In genomic region chr2:181048252-181048945, GRCm38 (mm10) we compare ENCODE assay signal across 17 mouse cellular contexts. TPM values are rescaled to one million over a fixed set of nuclear protein-coding genes. Genes with fewer than 3 reads are reported as not detected.
DNase-seq lines count a peak whose midpoint lies in the region; ATAC-seq lines count a peak whose summit lies in the region.
"Had no signal": no experiment of that assay in that cellular context is flagged by ENCODE, and none has a peak within 500 bp of the region (broad histone marks: within the 10 kb centered on the region; RNA-seq: fewer than 3 reads in every experiment).

No protein-coding gene starts in this region.

- 61% methylated on average over 7 of the region's 7 CpGs for WGBS in forebrain, embryonic 14.5 days
- 43% methylated on average over 7 of the region's 7 CpGs for WGBS in forebrain, embryonic 15.5 days
- 70% methylated on average over 7 of the region's 7 CpGs for WGBS in midbrain, embryonic 13.5 days

- no peak overlapping the region for H3K4me2 ChIP-seq in forebrain, embryonic 14.5 days (ENCODE audit: low read length)
- no peak overlapping the region for H3K4me2 ChIP-seq in forebrain, embryonic 15.5 days (replicated peaks)
- no peak overlapping the region for H3K4me2 ChIP-seq in midbrain, embryonic 13.5 days (replicated peaks)
- H3K4me2 ChIP-seq: forebrain, embryonic 12.5 days; heart, embryonic 15.5 days; lung, embryonic 15.5 days; midbrain, embryonic 12.5 days; neural tube, embryonic 12.5 days had no signal

- H3K4me1 ChIP-seq in forebrain, embryonic 14.5 days (ENCODE audit: control insufficient read depth, insufficient read depth, low read length): peaks cover 8% of the 10 kb centered on the region
- H3K4me1 ChIP-seq in forebrain, embryonic 15.5 days: peaks cover 7% of the 10 kb centered on the region
- peaks cover 19% of the 10 kb centered on the region for H3K4me1 ChIP-seq in midbrain, embryonic 13.5 days (replicated peaks)
- H3K4me1 ChIP-seq: heart, embryonic 15.5 days; lung, embryonic 15.5 days had no signal

- no peak overlapping the region for H3K4me3 ChIP-seq in forebrain, embryonic 14.5 days (ENCODE audit: low read depth, low read length)
- H3K4me3 ChIP-seq in forebrain, embryonic 15.5 days: no peak overlapping the region
- no peak overlapping the region for H3K4me3 ChIP-seq in midbrain, embryonic 13.5 days (replicated peaks)
- H3K4me3 ChIP-seq: forebrain, embryonic 12.5 days; heart, embryonic 15.5 days; lung, embryonic 15.5 days; midbrain, embryonic 12.5 days; neural tube, embryonic 12.5 days had no signal

- H3K27ac ChIP-seq in forebrain, embryonic 14.5 days (ENCODE audit: low read depth, low read length): no peak overlapping the region
- no peak overlapping the region for H3K27ac ChIP-seq in forebrain, embryonic 15.5 days (replicated peaks)
- no peak overlapping the region for H3K27ac ChIP-seq in midbrain, embryonic 13.5 days
- H3K27ac ChIP-seq: forebrain, embryonic 12.5 days; heart, embryonic 15.5 days; lung, embryonic 15.5 days; midbrain, embryonic 12.5 days; neural tube, embryonic 12.5 days had no signal

- no peaks in the 10 kb centered on the region for H3K36me3 ChIP-seq in forebrain, embryonic 14.5 days (ENCODE audit: control insufficient read depth, insufficient read depth, low read length)
- H3K36me3 ChIP-seq in forebrain, embryonic 15.5 days: no peaks in the 10 kb centered on the region
- no peaks in the 10 kb centered on the region for H3K36me3 ChIP-seq in midbrain, embryonic 13.5 days
- H3K36me3 ChIP-seq: forebrain, embryonic 12.5 days; heart, embryonic 15.5 days; lung, embryonic 15.5 days; midbrain, embryonic 12.5 days; neural tube, embryonic 12.5 days had no signal

- intact Hi-C loops in left cerebral cortex, postnatal 4 days (cut with DNase I): no loop called here
- intact Hi-C loops in left cerebral cortex, postnatal 36 days (cut with DNase I): no loop called here

- 0 out of 2 replicates have a peak, but pooled peaks have one; percentile 9 for ATAC-seq in forebrain, embryonic 14.5 days
- no peak for ATAC-seq in forebrain, embryonic 15.5 days (replicated peaks)
- no peak for ATAC-seq in midbrain, embryonic 13.5 days
- ATAC-seq: inflammation-experienced regulatory T-cells, adult 6 months; Patski had no signal

- no peak overlapping the region for H3K9ac ChIP-seq in forebrain, embryonic 14.5 days (ENCODE audit: low read length)
- H3K9ac ChIP-seq in forebrain, embryonic 15.5 days (replicated peaks): no peak overlapping the region
- no peak overlapping the region for H3K9ac ChIP-seq in midbrain, embryonic 13.5 days (replicated peaks)
- H3K9ac ChIP-seq: forebrain, embryonic 12.5 days; heart, embryonic 15.5 days; lung, embryonic 15.5 days; midbrain, embryonic 12.5 days; neural tube, embryonic 12.5 days had no signal

- no peaks in the 10 kb centered on the region for H3K9me3 ChIP-seq in forebrain, embryonic 14.5 days (replicated peaks; ENCODE audit: control insufficient read depth, low read length)
- H3K9me3 ChIP-seq in forebrain, embryonic 15.5 days: no peaks in the 10 kb centered on the region
- no peaks in the 10 kb centered on the region for H3K9me3 ChIP-seq in midbrain, embryonic 13.5 days
- H3K9me3 ChIP-seq: forebrain, embryonic 12.5 days; heart, embryonic 15.5 days; lung, embryonic 15.5 days; midbrain, embryonic 12.5 days; neural tube, embryonic 12.5 days had no signal

- DNase-seq in forebrain, embryonic 14.5 days (ENCODE audit: low spot score): peak; percentile 35
- peak; percentile 42 for DNase-seq in left cerebral cortex, postnatal 4 days
- DNase-seq in left cerebral cortex, postnatal 36 days (ENCODE audit: low spot score in 2 of 2): no peak
- peak; percentile 70 for DNase-seq in brain, adult 2 months (ENCODE audit: low read depth, low spot score)
- DNase-seq in cerebellum, postnatal 36 days: peak; percentile 42 to 52
- no peak for DNase-seq in thymus, postnatal 25 days
- DNase-seq: gastrocnemius, postnatal 14 days; thymus, postnatal 36 days had no signal

- no peaks in the 10 kb centered on the region for H3K27me3 ChIP-seq in forebrain, embryonic 14.5 days (replicated peaks; ENCODE audit: control insufficient read depth, insufficient read depth, low read length)
- H3K27me3 ChIP-seq in forebrain, embryonic 15.5 days: no peaks in the 10 kb centered on the region
- H3K27me3 ChIP-seq in midbrain, embryonic 13.5 days: no peaks in the 10 kb centered on the region
- H3K27me3 ChIP-seq: forebrain, embryonic 12.5 days; neural tube, embryonic 12.5 days had no signal

RNA-seq across cellular contexts. Expression of gene Chrna4, which starts 5.1 kb away (rescaled TPM):
- polyA plus RNA-seq in forebrain, embryonic 14.5 days (2014; fragmentation: Nextera tagmentation; extraction: Ambion mirVana): 13.1 and 14.3 TPM in 2 replicates
- 8.9 and 10.0 TPM in 2 replicates for polyA plus RNA-seq in forebrain, embryonic 15.5 days (2015; fragmentation: Nextera tagmentation; extraction: Ambion mirVana)
- 10 to 100 TPM; 26.8 to 33.5 TPM for total RNA-seq in left cerebral cortex, postnatal 4 days (2021)
- 10 to 100 TPM; 36.3 to 45.4 TPM for total RNA-seq in left cerebral cortex, postnatal 36 days (2021)
- polyA plus RNA-seq in midbrain, embryonic 13.5 days (2015; fragmentation: Nextera tagmentation; extraction: Ambion mirVana): 44.1 and 52.7 TPM in 2 replicates
- polyA plus RNA-seq: inflammation-experienced regulatory T-cells, adult 6 months had no signal

Comparison
In these comparisons a context has a peak if more than half of its experiments do, and no peak if none do; other contexts are left out.
1. DNase-seq: peak in forebrain, embryonic 14.5 days (single experiment), left cerebral cortex, postnatal 4 days (single experiment), brain, adult 2 months (single experiment) and cerebellum, postnatal 36 days (2 of 2); none in left cerebral cortex, postnatal 36 days (0 of 2) and thymus, postnatal 25 days (single experiment).